Mouse (Mus musculus) kidney, postnatal 25 days (tissue): ENCODE data around the gene Anxa8.

Source experiments
- DNase-seq, 2 experiments: peaks; one replicate each; pipeline ENCODE4 v3.0.0; 2021; ENCODE audit warnings: mixed read lengths in 2 of 2

The Anxa8 gene

DNA sequence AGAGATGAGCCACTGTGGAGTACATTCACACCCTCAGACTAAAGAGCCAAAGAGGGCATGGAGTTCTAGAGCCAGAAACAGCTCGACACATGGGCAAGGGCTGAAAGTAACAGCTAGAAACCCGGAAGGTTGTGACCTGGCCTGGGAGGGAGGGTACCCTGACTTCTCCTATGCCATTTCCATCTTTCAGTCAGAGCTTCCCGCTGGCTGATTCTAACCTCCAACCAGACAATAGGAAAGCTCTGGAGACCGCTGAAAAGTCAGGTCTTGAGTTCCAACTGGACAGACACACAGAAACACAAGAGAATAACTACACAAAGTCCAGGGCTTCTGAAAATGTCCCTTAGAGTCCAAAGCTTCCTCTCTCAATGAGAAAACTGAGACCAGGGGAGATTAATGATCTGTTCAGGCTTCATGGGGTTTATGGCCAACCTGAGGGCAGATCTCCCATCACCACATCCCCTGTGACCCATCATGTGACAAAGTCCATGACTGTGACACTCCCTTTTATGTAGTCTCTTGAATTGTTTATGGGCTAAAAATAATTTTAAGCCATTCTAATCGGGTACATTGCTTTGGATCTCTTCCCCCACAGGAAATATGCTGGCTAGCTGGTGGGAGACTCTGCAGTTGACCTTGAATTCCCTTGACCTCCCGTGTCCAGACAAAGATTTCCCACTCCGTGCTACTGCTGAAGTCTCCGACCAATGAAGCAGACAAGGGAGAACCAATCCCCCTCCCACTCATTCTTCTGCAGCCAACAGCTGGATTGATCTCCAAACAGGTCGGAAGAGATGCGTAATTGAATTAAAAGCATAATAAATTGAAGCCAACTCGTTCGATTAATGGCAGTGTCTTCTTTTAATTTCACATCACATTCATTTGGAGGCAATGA, 34.5 kb downstream of the Anxa8 start:
- DNase-seq = no peak

DNA sequence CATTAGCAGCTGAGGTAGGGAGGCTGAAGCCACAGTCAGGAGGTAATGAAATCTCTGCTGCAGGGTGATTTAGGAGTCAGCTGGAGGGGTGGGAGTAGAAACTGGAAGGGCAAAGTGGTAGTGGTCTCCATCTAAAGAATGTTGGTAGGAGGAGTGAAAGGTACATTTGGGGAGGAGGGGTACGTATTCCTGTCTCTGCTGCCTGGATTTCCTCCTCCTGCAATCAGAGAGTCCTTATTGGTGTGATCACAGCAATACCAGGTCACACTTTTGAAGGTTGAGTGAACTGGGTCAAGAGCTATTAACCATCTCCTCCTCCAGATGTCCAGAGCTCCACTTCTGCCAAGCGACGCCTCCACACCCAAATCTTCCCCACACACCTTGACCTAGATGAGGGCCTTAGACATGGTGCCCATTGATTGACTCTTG, 35.2 kb downstream of the Anxa8 start:
- DNase-seq = no peak

DNA sequence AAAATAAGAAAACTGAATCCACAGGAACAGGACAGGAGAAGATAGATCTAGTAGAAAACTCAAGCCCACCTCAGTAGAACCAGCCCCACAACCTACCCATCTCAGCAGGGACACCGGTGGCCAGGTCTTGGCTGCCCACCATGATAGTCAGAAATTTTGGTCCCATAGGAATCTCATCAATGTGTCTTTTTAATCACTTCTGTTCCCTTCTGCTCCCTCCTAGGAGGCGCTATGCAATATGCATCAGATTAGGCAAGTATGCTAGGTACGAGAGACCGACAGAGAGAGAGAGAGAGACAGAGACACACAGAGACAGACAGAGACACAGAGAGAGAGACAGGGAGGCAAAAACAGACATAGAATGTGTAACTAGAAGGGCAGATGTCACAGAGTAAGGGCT, 35.9 kb downstream of the Anxa8 start:
- DNase-seq = no peak

DNA sequence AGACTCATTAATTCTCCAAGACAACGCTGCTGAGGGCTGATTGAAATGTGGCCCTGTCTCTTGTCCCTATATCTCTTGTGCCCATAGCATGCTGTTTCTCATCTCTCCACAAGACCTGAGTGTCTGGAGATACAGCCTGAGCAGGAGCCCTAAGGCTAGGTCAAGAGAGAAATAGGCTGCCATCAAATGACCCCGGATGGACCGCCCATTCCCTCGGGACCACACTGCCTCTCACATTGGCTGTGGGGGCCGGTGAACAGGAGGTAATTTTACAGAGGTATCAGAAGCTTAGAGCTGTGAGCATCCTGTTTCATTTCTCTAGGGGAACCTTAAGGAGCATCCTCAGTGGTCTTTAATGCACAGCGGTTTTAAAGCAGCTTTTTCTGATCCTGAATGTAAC, 45.4 kb downstream of the Anxa8 start:
- no peak for DNase-seq

DNA sequence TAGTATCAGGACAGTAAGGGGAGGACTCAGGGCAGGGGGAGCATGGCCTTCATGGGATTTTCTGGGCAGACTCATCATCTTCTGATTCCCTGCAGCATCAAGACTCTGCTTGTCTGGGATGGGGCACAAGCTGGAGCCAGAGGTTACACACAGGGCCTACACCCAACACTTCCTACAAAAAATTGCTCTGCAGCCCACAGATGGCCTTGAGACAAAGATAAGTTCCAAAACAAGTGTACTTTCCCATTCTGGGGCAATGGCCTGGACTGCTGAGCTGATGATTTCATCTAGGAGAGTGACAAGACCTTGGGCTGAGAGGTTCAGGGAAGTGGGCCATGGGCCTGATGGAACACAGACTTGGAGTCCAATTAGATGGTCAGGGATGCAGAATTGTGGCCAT, 49.6 kb downstream of the Anxa8 start:
- DNase-seq = no peak

DNA sequence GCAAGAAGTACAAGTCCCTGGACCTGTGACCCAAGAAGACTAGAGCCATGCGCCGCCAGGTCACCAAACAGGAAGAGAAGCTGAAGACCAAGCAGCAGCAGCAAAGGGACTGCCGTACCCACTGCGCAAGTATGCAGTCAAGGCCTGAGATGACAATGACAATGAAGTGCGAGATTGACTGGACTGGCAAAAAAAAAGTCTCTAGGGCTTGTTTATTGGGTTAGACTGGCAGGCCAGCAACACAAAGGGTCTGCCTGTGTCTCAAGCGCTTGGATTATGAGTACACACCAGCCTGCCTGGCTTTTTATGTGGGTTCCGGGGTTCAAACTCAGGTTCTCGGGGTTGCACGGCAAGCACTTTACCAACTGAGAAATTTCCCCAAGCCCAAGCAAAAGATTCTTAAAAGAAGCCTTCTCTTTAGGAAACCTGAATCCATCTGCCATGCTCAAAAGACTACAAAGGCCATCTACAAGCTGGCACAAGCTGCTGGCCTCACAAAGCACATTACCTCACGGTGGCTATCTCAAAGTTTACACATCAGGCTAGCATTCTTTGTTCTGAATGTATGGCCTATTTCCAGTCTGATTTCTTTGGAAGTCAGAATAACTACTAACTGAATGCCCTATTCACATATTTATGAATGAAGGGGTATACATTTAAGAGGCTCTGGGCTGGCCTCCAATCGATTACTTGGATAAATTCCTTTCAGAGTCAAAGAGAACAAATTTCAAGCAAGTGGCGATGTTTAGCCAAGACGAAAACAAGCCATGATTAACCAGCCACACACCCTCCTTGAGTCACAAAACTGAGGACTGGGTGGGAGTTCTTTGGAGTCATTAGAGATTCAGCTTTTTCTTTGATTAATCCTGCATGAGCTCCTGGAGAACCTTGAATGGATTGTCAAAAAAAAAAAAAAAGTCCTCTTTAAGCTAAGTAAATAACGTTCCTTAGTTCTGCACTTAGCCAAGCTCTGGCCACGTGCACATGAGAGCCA, 54.2 kb downstream of the Anxa8 start:
- DNase-seq = no peak

DNA sequence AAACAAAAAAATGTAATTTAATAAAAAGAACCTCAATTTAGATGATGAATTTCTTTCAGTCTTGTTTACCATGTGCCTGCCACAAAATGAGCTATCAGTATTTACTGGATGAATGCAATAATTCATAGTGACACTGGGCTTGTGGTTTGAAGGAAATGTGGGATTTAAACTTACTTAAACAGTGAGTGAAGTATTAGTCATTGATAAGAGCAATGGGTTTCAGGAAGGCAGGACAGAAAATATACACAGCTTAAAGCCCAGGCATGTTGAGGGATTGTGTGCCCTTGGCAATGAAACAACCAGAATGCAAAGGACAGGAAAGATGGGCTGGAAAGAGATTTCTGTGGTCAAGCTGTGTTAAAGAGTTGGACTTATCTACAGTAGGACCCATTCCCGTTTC, 56.5 kb downstream of the Anxa8 start:
- DNase-seq = no peak

DNA sequence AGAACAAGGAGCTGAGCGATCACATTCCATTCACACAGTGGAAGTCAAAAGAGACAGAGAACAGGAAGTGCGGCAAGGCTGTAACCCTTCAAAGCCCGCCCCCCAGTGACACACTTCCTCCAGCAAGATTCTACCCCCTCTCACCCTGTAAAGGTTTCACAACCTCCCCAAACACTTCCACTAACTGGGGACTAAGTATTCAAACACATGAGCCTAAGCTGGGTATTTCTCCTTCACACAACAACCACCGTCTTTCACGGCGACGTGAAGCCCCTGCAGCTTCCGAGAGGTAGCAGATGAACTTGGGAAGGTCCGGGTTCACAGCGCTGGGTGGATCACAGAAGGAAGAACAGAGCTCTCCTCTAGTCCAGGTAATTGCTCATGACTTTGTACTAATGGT, 57.1 kb downstream of the Anxa8 start:
- DNase-seq = no peak
